Mouse (Mus musculus) megakaryocyte, embryonic 14.5 days (primary cell): ENCODE measurements around the gene Ear10.
"Not testable (repeated sequence)": the region's sequence is repeated elsewhere in the genome, so short reads cannot be mapped to it uniquely, and the experiment has no call there.

Experiments used
- FLI1 ChIP-seq: IDR thresholded peaks from 2 replicates; pipeline ENCODE4 v1.6.1; 2012; ENCODE audit warnings: low read length, inconsistent platforms, mixed read lengths
- GATA1 ChIP-seq: IDR thresholded peaks from 3 replicates; pipeline ENCODE4 v1.6.1; 2012; ENCODE audit warnings: mixed read lengths, low read length, inconsistent platforms, borderline replicate concordance

DNA sequence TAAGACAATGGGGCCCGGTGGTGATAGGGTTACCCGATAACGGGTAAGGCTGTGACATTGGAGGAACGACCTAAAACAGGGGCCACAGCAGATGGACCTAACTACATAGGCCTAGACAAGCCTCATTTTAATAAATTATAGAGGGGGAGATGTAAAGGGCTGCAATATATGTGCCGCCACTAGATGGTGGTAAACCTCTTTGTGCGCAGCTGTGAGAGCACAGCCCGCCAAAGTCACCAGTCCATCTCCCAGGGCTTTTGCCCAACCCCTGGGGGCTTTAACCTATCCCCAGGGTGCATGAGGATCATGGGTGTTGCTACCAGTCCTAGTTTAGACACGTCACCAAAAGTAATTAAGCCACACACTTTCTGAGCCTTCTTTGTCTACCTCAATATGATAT lies 9.6 kb upstream of the Ear10 start:
- not testable (repeated sequence) for TF ChIP-seq GATA1, FLI1
